Mouse (Mus musculus): ENCODE results near the gene Prr7. TPM values are rescaled to one million over a fixed set of nuclear protein-coding genes. Genes with fewer than 3 reads are reported as not detected.

Prr7 gene
- polyA plus RNA-seq, 1 experiment, result 75.5 TPM

GRCm38 (mm10) chr13:55495702-55496101 lies 31.6 kb downstream of the Prr7 start:
- DNase-seq (ENCODE audit: low read depth), result peak; percentile 83
- no peak for TF ChIP-seq CTCF (IDR thresholded peaks at IDR 0.05; ENCODE audit: borderline replicate concordance, extremely low read depth, insufficient read depth, insufficient read length)
- TF ChIP-seq POLR2A (IDR thresholded peaks at IDR 0.05; ENCODE audit: borderline replicate concordance, extremely low read depth, insufficient read depth, insufficient read length, poor library complexity, severe bottlenecking), result no peak

GRCm38 (mm10) chr13:55496661-55497060 lies 32.6 kb downstream of the Prr7 start:
- no peak for TF ChIP-seq CTCF (IDR thresholded peaks at IDR 0.05; ENCODE audit: borderline replicate concordance, extremely low read depth, insufficient read depth, insufficient read length)
- no peak for TF ChIP-seq POLR2A (IDR thresholded peaks at IDR 0.05; ENCODE audit: borderline replicate concordance, extremely low read depth, insufficient read depth, insufficient read length, poor library complexity, severe bottlenecking)

GRCm38 (mm10) chr13:55498906-55499305 lies 34.8 kb downstream of the Prr7 start:
- peak; percentile 29 for DNase-seq (ENCODE audit: low read depth)
- TF ChIP-seq POLR2A (IDR thresholded peaks at IDR 0.05; ENCODE audit: borderline replicate concordance, extremely low read depth, insufficient read depth, insufficient read length, poor library complexity, severe bottlenecking) (no peak), CTCF (IDR thresholded peaks at IDR 0.05; ENCODE audit: borderline replicate concordance, extremely low read depth, insufficient read depth, insufficient read length) (no peak)

More at GRCm38 (mm10) chr13:55496661-55497060, 32.6 kb downstream of the Prr7 start:
- DNase-seq (ENCODE audit: low read depth), result no peak

- TF ChIP-seq POLR2A (IDR thresholded peaks at IDR 0.05; ENCODE audit: borderline replicate concordance, extremely low read depth, insufficient read depth, insufficient read length, poor library complexity, severe bottlenecking) (no peak), CTCF (IDR thresholded peaks at IDR 0.05; ENCODE audit: borderline replicate concordance, extremely low read depth, insufficient read depth, insufficient read length) (no peak)
- no peak for DNase-seq (ENCODE audit: low read depth)
Observed at GRCm38 (mm10) chr13:55500575-55500974, 36.5 kb downstream of the Prr7 start.

GRCm38 (mm10) chr13:55502405-55502804 lies 38.3 kb downstream of the Prr7 start:
- DNase-seq (ENCODE audit: low read depth), result no peak
- TF ChIP-seq CTCF (IDR thresholded peaks at IDR 0.05; ENCODE audit: borderline replicate concordance, extremely low read depth, insufficient read depth, insufficient read length), result no peak
- TF ChIP-seq POLR2A (IDR thresholded peaks at IDR 0.05; ENCODE audit: borderline replicate concordance, extremely low read depth, insufficient read depth, insufficient read length, poor library complexity, severe bottlenecking), result no peak

GRCm38 (mm10) chr13:55504390-55504789 lies 40.3 kb downstream of the Prr7 start:
- TF ChIP-seq CTCF (IDR thresholded peaks at IDR 0.05; ENCODE audit: borderline replicate concordance, extremely low read depth, insufficient read depth, insufficient read length) (no peak), POLR2A (IDR thresholded peaks at IDR 0.05; ENCODE audit: borderline replicate concordance, extremely low read depth, insufficient read depth, insufficient read length, poor library complexity, severe bottlenecking) (no peak)
- no peak for DNase-seq (ENCODE audit: low read depth)

- TF ChIP-seq POLR2A (IDR thresholded peaks at IDR 0.05; ENCODE audit: borderline replicate concordance, extremely low read depth, insufficient read depth, insufficient read length, poor library complexity, severe bottlenecking) (no peak), CTCF (IDR thresholded peaks at IDR 0.05; ENCODE audit: borderline replicate concordance, extremely low read depth, insufficient read depth, insufficient read length) (no peak)
- no peak for DNase-seq (ENCODE audit: low read depth)
Observed at GRCm38 (mm10) chr13:55505810-55506209, 41.7 kb downstream of the Prr7 start.

- no peak for DNase-seq (ENCODE audit: low read depth)
Observed at GRCm38 (mm10) chr13:55506697-55507096, 42.6 kb downstream of the Prr7 start.

GRCm38 (mm10) chr13:55507877-55508276 lies 43.8 kb downstream of the Prr7 start:
- peak; percentile 44; the same call in 1 of the 2 replicates for TF ChIP-seq CTCF (IDR thresholded peaks at IDR 0.05; ENCODE audit: borderline replicate concordance, extremely low read depth, insufficient read depth, insufficient read length)
- TF ChIP-seq POLR2A (IDR thresholded peaks at IDR 0.05; ENCODE audit: borderline replicate concordance, extremely low read depth, insufficient read depth, insufficient read length, poor library complexity, severe bottlenecking), result no peak
- peak; percentile 16 for DNase-seq (ENCODE audit: low read depth)

More at GRCm38 (mm10) chr13:55506697-55507096, 42.6 kb downstream of the Prr7 start:
- TF ChIP-seq POLR2A (IDR thresholded peaks at IDR 0.05; ENCODE audit: borderline replicate concordance, extremely low read depth, insufficient read depth, insufficient read length, poor library complexity, severe bottlenecking), result no peak

GRCm38 (mm10) chr13:55508531-55508930 lies 44.5 kb downstream of the Prr7 start:
- TF ChIP-seq CTCF (IDR thresholded peaks at IDR 0.05; ENCODE audit: borderline replicate concordance, extremely low read depth, insufficient read depth, insufficient read length), result no peak
- no peak for TF ChIP-seq POLR2A (IDR thresholded peaks at IDR 0.05; ENCODE audit: borderline replicate concordance, extremely low read depth, insufficient read depth, insufficient read length, poor library complexity, severe bottlenecking)
- DNase-seq (ENCODE audit: low read depth), result no peak

GRCm38 (mm10) chr13:55510332-55510667 lies 46.2 kb downstream of the Prr7 start:
- TF ChIP-seq POLR2A (IDR thresholded peaks at IDR 0.05; ENCODE audit: borderline replicate concordance, extremely low read depth, insufficient read depth, insufficient read length, poor library complexity, severe bottlenecking) (no peak), CTCF (IDR thresholded peaks at IDR 0.05; ENCODE audit: borderline replicate concordance, extremely low read depth, insufficient read depth, insufficient read length) (no peak)
- DNase-seq (ENCODE audit: low read depth), result no peak

- peak; percentile 89 for DNase-seq (ENCODE audit: low read depth)
- TF ChIP-seq CTCF (IDR thresholded peaks at IDR 0.05; ENCODE audit: borderline replicate concordance, extremely low read depth, insufficient read depth, insufficient read length), result no peak
- no peak for TF ChIP-seq POLR2A (IDR thresholded peaks at IDR 0.05; ENCODE audit: borderline replicate concordance, extremely low read depth, insufficient read depth, insufficient read length, poor library complexity, severe bottlenecking)
Observed at GRCm38 (mm10) chr13:55510668-55511491, 46.8 kb downstream of the Prr7 start.

Measured in brain, embryonic 14.5 days (tissue).